Mouse (Mus musculus) retina, embryonic 14.5 days (tissue): ENCODE results near the gene Ppp2r2c.

ENCODE experiments used
- DNase-seq: peaks from one replicate; pipeline ENCODE4 v3.0.0-alpha.2; 2015; ENCODE audit warnings: low spot score

Ppp2r2c gene

GRCm38 (mm10) chr5:36870916-36871315 is 2.6 kb downstream of the Ppp2r2c start:
- DNase-seq: no peak

DNA sequence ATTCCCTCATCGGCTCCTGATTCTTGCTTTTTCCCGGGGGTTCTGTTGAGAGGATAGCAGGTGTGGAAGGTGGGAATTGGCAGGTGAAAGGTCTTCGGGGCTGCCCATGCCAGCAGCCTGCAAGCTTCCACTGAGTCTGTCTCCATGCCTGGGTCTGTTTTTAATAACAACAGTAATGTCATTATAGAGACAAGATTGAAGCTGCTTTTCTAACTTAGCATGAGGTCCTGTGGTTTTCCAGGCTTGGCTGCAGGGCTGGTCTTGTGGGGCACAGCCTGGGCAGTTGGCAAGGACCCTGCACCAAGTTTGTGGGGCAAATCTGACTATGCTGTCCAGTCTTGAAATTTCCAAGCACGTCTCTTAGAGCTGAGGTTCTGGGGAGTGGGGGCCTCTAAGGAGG is 7.6 kb downstream of the Ppp2r2c start:
- DNase-seq: no peak

DNA sequence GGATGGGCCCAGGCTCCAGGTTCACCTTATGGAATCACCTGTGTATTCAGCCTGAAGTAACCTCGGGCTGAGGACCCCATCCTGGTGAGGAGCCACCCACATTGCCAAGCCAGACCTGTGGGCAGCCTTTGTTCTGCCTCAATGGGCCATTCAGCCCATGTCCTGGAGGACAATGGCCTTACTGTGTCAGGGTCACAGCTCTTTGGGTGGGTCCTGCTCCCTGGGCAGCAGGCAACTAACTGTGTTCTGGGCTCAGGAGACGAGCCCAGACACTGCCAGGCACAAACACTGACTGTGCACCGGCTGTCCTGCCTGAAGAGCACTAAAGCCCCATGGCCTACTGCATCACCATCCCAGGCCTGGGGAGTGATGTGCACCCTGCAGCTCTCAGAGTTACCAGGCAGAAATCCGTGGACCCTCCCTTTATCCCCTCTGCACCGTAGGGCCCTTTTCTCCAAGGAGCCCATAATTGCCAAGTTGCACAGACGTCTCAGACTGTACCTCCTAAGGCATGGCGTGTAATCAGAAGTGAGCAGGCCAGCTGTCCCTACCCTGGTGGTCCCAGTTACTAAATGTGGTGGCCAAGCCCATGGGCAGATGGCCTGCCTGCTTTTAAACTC is 8.6 kb downstream of the Ppp2r2c start:
- DNase-seq: no peak

- DNase-seq: no peak
Measured at GRCm38 (mm10) chr5:36877641-36878040, 9.3 kb downstream of the Ppp2r2c start.

DNA sequence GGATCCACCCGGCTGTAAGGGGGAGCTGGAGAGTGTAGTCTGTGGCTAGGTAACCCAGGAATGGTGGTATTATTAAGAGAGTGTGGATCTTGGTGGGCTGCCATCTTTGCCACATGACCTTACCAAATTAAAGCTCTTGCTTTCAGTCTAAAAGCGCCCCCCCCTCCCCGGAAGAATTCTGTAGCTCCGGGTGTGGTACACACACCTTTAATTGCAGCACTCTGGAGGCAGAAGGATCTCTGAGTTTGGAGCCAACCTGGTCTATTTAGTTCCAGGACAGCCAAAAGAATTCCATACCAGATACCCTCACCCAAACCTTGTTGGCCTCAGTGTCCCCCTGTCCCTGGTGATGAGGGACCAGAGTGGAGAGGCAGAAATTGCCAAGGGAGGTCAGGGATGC is 10.5 kb downstream of the Ppp2r2c start:
- DNase-seq: no peak

- DNase-seq: no peak
Measured at GRCm38 (mm10) chr5:36880622-36881021, 12.3 kb downstream of the Ppp2r2c start.

DNA sequence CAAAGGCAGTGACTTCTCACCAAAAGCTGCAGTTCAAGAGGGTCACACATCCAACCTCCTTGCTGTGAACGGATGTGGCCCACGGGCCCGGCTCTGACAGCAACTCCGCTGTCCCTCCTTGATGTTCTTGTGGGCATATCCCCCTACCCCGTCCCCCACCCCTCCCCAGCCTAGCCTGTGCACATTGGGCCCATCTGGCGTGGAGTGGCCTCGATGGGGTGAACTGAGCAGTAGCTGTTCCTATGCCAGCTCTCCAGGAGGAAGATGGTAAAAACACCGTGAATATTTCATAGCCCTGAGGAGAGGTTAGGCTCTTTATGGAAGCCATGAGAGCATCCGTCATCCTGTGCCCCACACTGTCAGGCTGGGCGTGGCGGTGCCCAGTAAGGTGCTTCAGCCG is 15.2 kb downstream of the Ppp2r2c start:
- DNase-seq: no peak

GRCm38 (mm10) chr5:36885067-36885466 is 16.8 kb downstream of the Ppp2r2c start:
- no peak for DNase-seq

- DNase-seq: no peak
Measured at GRCm38 (mm10) chr5:36885595-36885994, 17.3 kb downstream of the Ppp2r2c start.

GRCm38 (mm10) chr5:36886298-36886697 is 18.0 kb downstream of the Ppp2r2c start:
- no peak for DNase-seq

DNA sequence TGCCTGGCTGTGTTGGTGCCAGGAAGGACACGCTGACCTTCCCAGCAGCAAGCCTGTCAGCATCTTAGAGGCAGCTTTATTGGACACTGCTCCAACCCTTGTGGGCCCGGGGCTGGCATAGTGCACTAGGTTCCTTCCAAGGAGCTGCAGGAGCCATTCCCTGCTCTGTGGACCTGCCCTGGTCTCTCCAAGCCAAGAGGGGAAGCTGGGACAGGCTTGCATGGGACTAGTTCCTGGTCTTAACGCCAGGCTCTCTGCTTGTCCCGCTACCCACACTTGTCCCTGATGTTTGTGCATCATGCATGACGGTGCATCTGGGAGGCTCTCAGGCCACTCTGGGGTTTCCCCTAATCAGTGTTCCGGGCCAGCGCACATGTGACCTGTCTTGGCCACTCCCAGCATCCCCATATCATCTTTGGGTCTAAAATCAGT is 18.6 kb downstream of the Ppp2r2c start:
- no peak for DNase-seq

DNA sequence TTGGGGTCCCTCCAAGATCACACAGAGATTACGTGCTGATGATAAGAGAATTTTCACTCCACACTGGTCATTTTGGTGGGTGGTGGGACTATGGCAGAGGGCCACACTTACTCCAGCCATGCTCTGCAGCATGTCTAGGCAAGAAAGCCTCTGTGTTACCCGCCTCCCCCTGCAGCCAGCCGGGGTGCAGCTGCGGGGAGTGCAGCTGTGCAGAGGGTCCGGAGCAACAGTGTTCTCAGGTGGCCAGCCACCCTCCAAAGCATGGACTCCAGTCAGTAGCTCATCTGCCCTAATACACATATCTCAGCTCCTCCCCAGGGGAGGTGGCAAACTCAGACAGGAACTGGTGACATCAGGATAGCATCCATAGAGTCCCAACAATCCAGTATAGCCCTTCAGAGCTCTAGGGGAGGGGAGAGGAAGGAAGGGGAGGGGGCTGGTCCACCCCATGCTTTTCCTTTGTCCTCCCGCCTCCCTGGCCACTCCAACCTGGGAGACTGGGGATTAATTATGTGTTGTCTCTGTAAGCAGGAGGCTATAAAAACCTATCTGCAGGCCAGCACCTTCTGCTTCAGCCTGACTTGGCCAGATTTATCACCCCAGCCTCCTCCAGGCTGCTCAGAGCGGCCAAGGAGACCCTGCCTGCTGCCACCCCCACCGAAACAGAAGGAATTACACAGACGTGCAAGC is 19.1 kb downstream of the Ppp2r2c start:
- DNase-seq: no peak

GRCm38 (mm10) chr5:36888501-36888900 is 20.2 kb downstream of the Ppp2r2c start:
- no peak for DNase-seq

GRCm38 (mm10) chr5:36888911-36889310 is 20.6 kb downstream of the Ppp2r2c start:
- DNase-seq: no peak

- no peak for DNase-seq
Measured at GRCm38 (mm10) chr5:36889380-36889886, 21.1 kb downstream of the Ppp2r2c start.

GRCm38 (mm10) chr5:36890794-36891193 is 22.5 kb downstream of the Ppp2r2c start:
- DNase-seq: no peak

DNA sequence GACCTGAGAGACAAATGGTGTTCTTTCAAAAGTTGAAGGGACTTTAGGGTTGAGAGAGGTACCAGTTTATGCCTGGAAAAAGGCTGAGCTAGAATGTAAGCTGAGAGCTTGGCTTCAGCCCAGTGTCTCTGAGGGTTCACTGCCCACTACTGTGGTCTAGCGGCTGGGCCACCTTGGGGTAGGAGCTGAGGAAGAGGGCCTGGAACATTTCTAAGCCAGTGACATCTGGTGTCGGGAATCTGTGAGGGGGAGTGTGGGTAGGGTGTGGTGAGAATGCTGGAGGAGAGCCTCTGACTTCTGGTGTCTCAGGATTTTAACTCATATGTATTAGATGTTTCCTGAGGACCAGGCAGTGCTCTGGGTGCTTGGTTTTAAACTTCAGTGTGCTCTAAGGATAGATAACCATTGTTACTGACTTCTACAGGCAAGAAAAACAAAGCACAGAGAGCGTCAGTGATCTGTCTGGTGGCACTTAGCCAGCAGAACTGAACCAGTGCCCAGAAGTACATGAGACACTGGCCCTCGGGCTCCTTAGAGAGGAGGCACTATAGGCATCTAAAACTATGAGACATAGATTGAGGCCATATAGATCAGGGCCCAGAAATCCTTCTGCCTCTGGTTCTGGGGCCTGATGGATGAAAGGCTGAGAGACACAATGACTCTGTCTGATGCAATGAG is 23.6 kb downstream of the Ppp2r2c start:
- no peak for DNase-seq

GRCm38 (mm10) chr5:36893263-36893662 is 24.9 kb downstream of the Ppp2r2c start:
- DNase-seq: no peak

GRCm38 (mm10) chr5:36894070-36894469 is 25.8 kb downstream of the Ppp2r2c start:
- no peak for DNase-seq

- no peak for DNase-seq
Measured at GRCm38 (mm10) chr5:36894604-36895368, 26.5 kb downstream of the Ppp2r2c start.

GRCm38 (mm10) chr5:36895621-36896573 is 27.6 kb downstream of the Ppp2r2c start:
- DNase-seq: peak; percentile 48
